Mouse (Mus musculus): Measurements from ENCODE around the gene Adamts16. TPM values are rescaled to one million over a fixed set of nuclear protein-coding genes. Genes with fewer than 3 reads are reported as not detected.

The Adamts16 gene
- polyA plus RNA-seq, 1 experiment, result not detected

GRCm38 (mm10) chr13:70716022-70716421 lies 125.6 kb downstream of the Adamts16 start:
- TF ChIP-seq CTCF (IDR thresholded peaks at IDR 0.05; ENCODE audit: low read depth, low read length) (no peak), EP300 (IDR thresholded peaks at IDR 0.05; ENCODE audit: insufficient read depth, low read depth, low read length) (no peak), POLR2A (IDR thresholded peaks at IDR 0.05; ENCODE audit: insufficient read depth, low read length) (no peak)
- H3K9ac ChIP-seq (ENCODE audit: low read depth, poor library complexity, severe bottlenecking), result no peak overlapping the region
- no peaks in the 10 kb centered on the region for H3K36me3 ChIP-seq (ENCODE audit: control insufficient read depth, insufficient read depth, low read length, poor library complexity, severe bottlenecking)

GRCm38 (mm10) chr13:70714081-70714775 lies 127.4 kb downstream of the Adamts16 start:
- Histone ChIP-seq H3K9me3 (replicated peaks; ENCODE audit: control insufficient read depth, insufficient read depth, low read length, poor library complexity, severe bottlenecking) (no peaks in the 10 kb centered on the region; the same call in 1 of the 2 replicates), H3K27ac (ENCODE audit: insufficient read depth, low read length) (no peak overlapping the region), H3K27me3 (ENCODE audit: control insufficient read depth, insufficient read depth, low read length, poor library complexity, severe bottlenecking) (no peaks in the 10 kb centered on the region), H3K9ac (ENCODE audit: low read depth, poor library complexity, severe bottlenecking) (no peak overlapping the region), H3K4me1 (ENCODE audit: control insufficient read depth, insufficient read depth, low read length) (no peaks in the 10 kb centered on the region), H3K4me3 (ENCODE audit: low read depth, low read length) (no peak overlapping the region), H3K36me3 (ENCODE audit: control insufficient read depth, insufficient read depth, low read length, poor library complexity, severe bottlenecking) (no peaks in the 10 kb centered on the region)
- TF ChIP-seq EP300 (IDR thresholded peaks at IDR 0.05; ENCODE audit: insufficient read depth, low read depth, low read length) (no peak), CTCF (IDR thresholded peaks at IDR 0.05; ENCODE audit: low read depth, low read length) (no peak), POLR2A (IDR thresholded peaks at IDR 0.05; ENCODE audit: insufficient read depth, low read length) (no peak)

More at GRCm38 (mm10) chr13:70716022-70716421, 125.6 kb downstream of the Adamts16 start:
- no peaks in the 10 kb centered on the region for H3K27me3 ChIP-seq (ENCODE audit: control insufficient read depth, insufficient read depth, low read length, poor library complexity, severe bottlenecking)
- no peak overlapping the region for H3K4me3 ChIP-seq (ENCODE audit: low read depth, low read length)
- H3K9me3 ChIP-seq (replicated peaks; ENCODE audit: control insufficient read depth, insufficient read depth, low read length, poor library complexity, severe bottlenecking), result no peaks in the 10 kb centered on the region
- no peaks in the 10 kb centered on the region for H3K4me1 ChIP-seq (ENCODE audit: control insufficient read depth, insufficient read depth, low read length)
- H3K27ac ChIP-seq (ENCODE audit: insufficient read depth, low read length), result no peak overlapping the region

GRCm38 (mm10) chr13:70713331-70713730 lies 128.3 kb downstream of the Adamts16 start:
- H3K4me3 ChIP-seq (ENCODE audit: low read depth, low read length), result no peak overlapping the region
- H3K36me3 ChIP-seq (ENCODE audit: control insufficient read depth, insufficient read depth, low read length, poor library complexity, severe bottlenecking), result no peaks in the 10 kb centered on the region
- no peaks in the 10 kb centered on the region; the same call in 1 of the 2 replicates for H3K9me3 ChIP-seq (replicated peaks; ENCODE audit: control insufficient read depth, insufficient read depth, low read length, poor library complexity, severe bottlenecking)
- no peak overlapping the region for H3K27ac ChIP-seq (ENCODE audit: insufficient read depth, low read length)
- no peak overlapping the region for H3K9ac ChIP-seq (ENCODE audit: low read depth, poor library complexity, severe bottlenecking)
- H3K4me1 ChIP-seq (ENCODE audit: control insufficient read depth, insufficient read depth, low read length), result no peaks in the 10 kb centered on the region
- no peak for TF ChIP-seq EP300 (IDR thresholded peaks at IDR 0.05; ENCODE audit: insufficient read depth, low read depth, low read length)
- no peak for TF ChIP-seq POLR2A (IDR thresholded peaks at IDR 0.05; ENCODE audit: insufficient read depth, low read length)
- TF ChIP-seq CTCF (IDR thresholded peaks at IDR 0.05; ENCODE audit: low read depth, low read length), result no peak
- H3K27me3 ChIP-seq (ENCODE audit: control insufficient read depth, insufficient read depth, low read length, poor library complexity, severe bottlenecking), result no peaks in the 10 kb centered on the region

- Histone ChIP-seq H3K9ac (ENCODE audit: low read depth, poor library complexity, severe bottlenecking) (no peak overlapping the region), H3K4me1 (ENCODE audit: control insufficient read depth, insufficient read depth, low read length) (no peaks in the 10 kb centered on the region)
Measured at GRCm38 (mm10) chr13:70707158-70707854, 134.3 kb downstream of the Adamts16 start.

GRCm38 (mm10) chr13:70702904-70703303 lies 138.7 kb downstream of the Adamts16 start:
- no peak overlapping the region for H3K27ac ChIP-seq (ENCODE audit: insufficient read depth, low read length)
- no peak overlapping the region for H3K4me3 ChIP-seq (ENCODE audit: low read depth, low read length)
- H3K9ac ChIP-seq (ENCODE audit: low read depth, poor library complexity, severe bottlenecking), result no peak overlapping the region
- no peaks in the 10 kb centered on the region for H3K4me1 ChIP-seq (ENCODE audit: control insufficient read depth, insufficient read depth, low read length)
- H3K36me3 ChIP-seq (ENCODE audit: control insufficient read depth, insufficient read depth, low read length, poor library complexity, severe bottlenecking), result no peaks in the 10 kb centered on the region
- no peaks in the 10 kb centered on the region for H3K27me3 ChIP-seq (ENCODE audit: control insufficient read depth, insufficient read depth, low read length, poor library complexity, severe bottlenecking)
- TF ChIP-seq POLR2A (IDR thresholded peaks at IDR 0.05; ENCODE audit: insufficient read depth, low read length) (no peak), EP300 (IDR thresholded peaks at IDR 0.05; ENCODE audit: insufficient read depth, low read depth, low read length) (no peak), CTCF (IDR thresholded peaks at IDR 0.05; ENCODE audit: low read depth, low read length) (no peak)
- H3K9me3 ChIP-seq (replicated peaks; ENCODE audit: control insufficient read depth, insufficient read depth, low read length, poor library complexity, severe bottlenecking), result no peaks in the 10 kb centered on the region

More at GRCm38 (mm10) chr13:70707158-70707854, 134.3 kb downstream of the Adamts16 start:
- Histone ChIP-seq H3K36me3 (ENCODE audit: control insufficient read depth, insufficient read depth, low read length, poor library complexity, severe bottlenecking) (no peaks in the 10 kb centered on the region), H3K4me3 (ENCODE audit: low read depth, low read length) (no peak overlapping the region), H3K9me3 (replicated peaks; ENCODE audit: control insufficient read depth, insufficient read depth, low read length, poor library complexity, severe bottlenecking) (no peaks in the 10 kb centered on the region; the same call in 1 of the 2 replicates), H3K27me3 (ENCODE audit: control insufficient read depth, insufficient read depth, low read length, poor library complexity, severe bottlenecking) (no peaks in the 10 kb centered on the region), H3K27ac (ENCODE audit: insufficient read depth, low read length) (no peak overlapping the region)
- TF ChIP-seq EP300 (IDR thresholded peaks at IDR 0.05; ENCODE audit: insufficient read depth, low read depth, low read length), result no peak
- no peak for TF ChIP-seq POLR2A (IDR thresholded peaks at IDR 0.05; ENCODE audit: insufficient read depth, low read length)
- TF ChIP-seq CTCF (IDR thresholded peaks at IDR 0.05; ENCODE audit: low read depth, low read length), result no peak
